Mouse (Mus musculus) CH12.LX (cell line): ENCODE data around the gene Fahd2a. TPM values are rescaled to one million over a fixed set of nuclear protein-coding genes. Genes with fewer than 3 reads are reported as not detected.

Experiments
- DNase-seq: peaks from one replicate; pipeline ENCODE4 v3.0.0-alpha.2; 2013; ENCODE audit errors: extremely low read depth
- H3K27ac ChIP-seq: 2 replicates; pipeline ENCODE4 v1.5.1; 2012; ENCODE audit warnings: low read depth, mild to moderate bottlenecking, control low read depth, moderate library complexity; ENCODE audit not compliant: insufficient read depth
- H3K27me3 ChIP-seq: replicated peaks from 2 replicates; pipeline ENCODE3; 2012; ENCODE audit warnings: inconsistent platforms
- H3K36me3 ChIP-seq, 2 experiments: replicated peaks in 1 of 2; 2 replicates each; pipeline versions ENCODE3 to v1.6.1; 2012; ENCODE audit warnings: inconsistent platforms in 1 of 2, low read length in 1 of 2, mild to moderate bottlenecking in 1 of 2, mixed read lengths in 1 of 2, moderate library complexity in 1 of 2; ENCODE audit not compliant: control insufficient read depth in 1 of 2, insufficient read depth in 1 of 2
- H3K4me1 ChIP-seq, 2 experiments: 2 replicates each; pipeline ENCODE4 v1.6.1; 2012; ENCODE audit warnings: inconsistent platforms in 1 of 2, moderate library complexity in 1 of 2; ENCODE audit not compliant: insufficient read depth in 2 of 2, control insufficient read depth in 1 of 2
- H3K4me2 ChIP-seq: 2 replicates; pipeline ENCODE4 v1.6.1; 2012; ENCODE audit warnings: low read depth, mild to moderate bottlenecking, control low read depth; ENCODE audit not compliant: poor library complexity, insufficient read depth, severe bottlenecking
- H3K4me3 ChIP-seq, 3 experiments: fragments of 150-350 bp in 1 of 3; sonication (generic) in 1 of 3; replicated peaks in 1 of 3; 2 replicates each; pipeline versions ENCODE3 to v1.5.1; 2011 to 2012; ENCODE audit warnings: low read depth in 2 of 3, low read length in 2 of 3, mild to moderate bottlenecking in 2 of 3, moderate library complexity in 2 of 3, control low read depth in 1 of 3, improper control_type of control experiment in 1 of 3, inconsistent platforms in 1 of 3, mixed read lengths in 1 of 3; ENCODE audit not compliant: poor library complexity in 1 of 3
- H3K79me2 ChIP-seq: replicated peaks from 2 replicates; pipeline ENCODE4 v1.6.1; 2012; ENCODE audit warnings: mild to moderate bottlenecking, moderate library complexity; ENCODE audit not compliant: control insufficient read depth, poor library complexity, insufficient read depth, severe bottlenecking; ENCODE audit errors: extremely low read depth
- H3K9ac ChIP-seq: 2 replicates; pipeline ENCODE4 v1.6.1; 2012; ENCODE audit warnings: low read depth, mild to moderate bottlenecking, control low read depth, moderate library complexity; ENCODE audit not compliant: insufficient read depth
- H3K9me3 ChIP-seq: replicated peaks from 2 replicates; pipeline ENCODE3; 2012; ENCODE audit warnings: low read length, inconsistent platforms, mixed read lengths
- BHLHE40 ChIP-seq: IDR thresholded peaks from 2 replicates; pipeline ENCODE4 v1.6.1; 2011; ENCODE audit warnings: mild to moderate bottlenecking, low read depth, low read length, improper control_type of control experiment
- CHD2 ChIP-seq: IDR thresholded peaks from 2 replicates; pipeline ENCODE4 v1.6.1; 2011; ENCODE audit warnings: low read length, improper control_type of control experiment
- E2F4 ChIP-seq: IDR thresholded peaks from 2 replicates; pipeline ENCODE4 v1.6.1; 2011; ENCODE audit warnings: low read depth, low read length, improper control_type of control experiment; ENCODE audit not compliant: insufficient replicate concordance
- ELF1 ChIP-seq: IDR thresholded peaks from 2 replicates; pipeline ENCODE4 v1.6.1; 2014; ENCODE audit warnings: low read depth, mild to moderate bottlenecking, inconsistent platforms, low read length, improper control_type of control experiment
- EP300 ChIP-seq: IDR thresholded peaks from 2 replicates; pipeline ENCODE4 v1.6.1; 2011; ENCODE audit warnings: low read length, improper control_type of control experiment
- ETS1 ChIP-seq: conservative IDR thresholded peaks from 2 replicates; pipeline ENCODE4 v1.6.1; 2012; ENCODE audit warnings: low read depth, mild to moderate bottlenecking, inconsistent platforms, low read length, improper control_type of control experiment, moderate library complexity
- HCFC1 ChIP-seq: IDR thresholded peaks from 2 replicates; pipeline ENCODE4 v1.6.1; 2012; ENCODE audit warnings: low read depth, mild to moderate bottlenecking, inconsistent platforms, low read length, improper control_type of control experiment
- IRF4 ChIP-seq: IDR thresholded peaks from 2 replicates; pipeline ENCODE4 v1.6.1; 2014; ENCODE audit warnings: low read depth, mild to moderate bottlenecking, inconsistent platforms, low read length, improper control_type of control experiment
- JUND ChIP-seq: conservative IDR thresholded peaks from 2 replicates; pipeline ENCODE4 v1.6.1; 2011; ENCODE audit warnings: low read depth, low read length, improper control_type of control experiment
- KAT2A ChIP-seq: IDR thresholded peaks from 2 replicates; pipeline ENCODE4 v1.6.1; 2012; ENCODE audit warnings: low read length, improper control_type of control experiment, inconsistent platforms; ENCODE audit not compliant: insufficient replicate concordance
- MAFK ChIP-seq: IDR thresholded peaks from 2 replicates; pipeline ENCODE4 v1.6.1; 2011; ENCODE audit warnings: low read length, improper control_type of control experiment; ENCODE audit not compliant: insufficient replicate concordance
- MAZ ChIP-seq: IDR thresholded peaks from 2 replicates; pipeline ENCODE4 v1.6.1; 2012; ENCODE audit warnings: low read depth, mild to moderate bottlenecking, inconsistent platforms, low read length, improper control_type of control experiment, moderate library complexity
- MEF2A ChIP-seq: IDR thresholded peaks from 2 replicates; pipeline ENCODE4 v1.6.1; 2014; ENCODE audit warnings: low read depth, mild to moderate bottlenecking, inconsistent platforms, low read length, improper control_type of control experiment, borderline replicate concordance
- MXI1 ChIP-seq: IDR thresholded peaks from 2 replicates; pipeline ENCODE4 v1.6.1; 2011; ENCODE audit warnings: mild to moderate bottlenecking, low read depth, low read length, improper control_type of control experiment
- MYC ChIP-seq: IDR thresholded peaks from 2 replicates; pipeline ENCODE4 v1.6.1; 2011; ENCODE audit warnings: low read depth, mild to moderate bottlenecking, improper control_type of control experiment, low read length
- NELFE ChIP-seq: IDR thresholded peaks from 2 replicates; pipeline ENCODE4 v1.6.1; 2011; ENCODE audit warnings: low read depth, low read length, improper control_type of control experiment
- NRF1 ChIP-seq: IDR thresholded peaks from 2 replicates; pipeline ENCODE4 v1.6.1; 2014; ENCODE audit warnings: low read depth, mild to moderate bottlenecking, inconsistent platforms, low read length, improper control_type of control experiment, moderate library complexity
- PAX5 ChIP-seq: IDR thresholded peaks from 2 replicates; pipeline ENCODE4 v1.6.1; 2012; ENCODE audit warnings: low read length, inconsistent platforms, mixed read lengths
- RAD21 ChIP-seq: IDR thresholded peaks from 2 replicates; pipeline ENCODE4 v1.6.1; 2011; ENCODE audit warnings: low read depth, mild to moderate bottlenecking, low read length, improper control_type of control experiment, moderate library complexity
- RCOR1 ChIP-seq: conservative IDR thresholded peaks from 2 replicates; pipeline ENCODE4 v1.6.1; 2012; ENCODE audit warnings: low read depth, mild to moderate bottlenecking, inconsistent platforms, low read length, improper control_type of control experiment
- SIN3A ChIP-seq: IDR thresholded peaks from 2 replicates; pipeline ENCODE4 v1.6.1; 2012; ENCODE audit warnings: low read length, improper control_type of control experiment, inconsistent platforms
- TBP ChIP-seq: conservative IDR thresholded peaks from 2 replicates; pipeline ENCODE4 v1.6.1; 2011; ENCODE audit warnings: low read depth, low read length, improper control_type of control experiment
- USF1 ChIP-seq: IDR thresholded peaks from 2 replicates; pipeline ENCODE4 v1.6.1; 2014; ENCODE audit warnings: low read depth, mild to moderate bottlenecking, inconsistent platforms, low read length, improper control_type of control experiment
- ZC3H11A ChIP-seq: IDR thresholded peaks from 2 replicates; pipeline ENCODE4 v1.6.1; 2012; ENCODE audit warnings: low read depth, mild to moderate bottlenecking, inconsistent platforms, low read length, improper control_type of control experiment
- ZKSCAN1 ChIP-seq: IDR thresholded peaks from 2 replicates; pipeline ENCODE4 v1.6.1; 2012; ENCODE audit warnings: low read depth, inconsistent platforms, low read length, improper control_type of control experiment, borderline replicate concordance
- ZMIZ1 ChIP-seq: IDR thresholded peaks from 2 replicates; pipeline ENCODE4 v1.6.1; 2012; ENCODE audit warnings: low read depth, mild to moderate bottlenecking, inconsistent platforms, low read length, improper control_type of control experiment
- ZNF384 ChIP-seq: IDR thresholded peaks from 2 replicates; pipeline ENCODE4 v1.6.1; 2012; ENCODE audit warnings: low read depth, low read length, improper control_type of control experiment, inconsistent platforms
- dilution Hi-C: fragments of 300-500 bp; cut with MboI; formaldehyde crosslinking; loops from 2 replicates; pipeline ENCODE4 v1.14.3; 2020; ENCODE audit warnings: low sequenced_read_pairs; ENCODE audit not compliant: extremely low pct_unique_long_range_greater_than_20kb, extremely low pct_ligation_motif_present
- in situ Hi-C: fragments of 300-500 bp; cut with MboI; formaldehyde crosslinking; loops from 3 replicates; pipeline ENCODE4 v1.14.3; 2019; ENCODE audit warnings: low sequenced_read_pairs, low pct_ligation_motif_present, low pct_unique_long_range_greater_than_20kb, mixed read lengths
- polyA plus RNA-seq: library from polyadenylated mRNA; unstranded; fragments of >175 nt; gene quantifications from 2 replicates; pipeline ENCODE4 v1.2.1, GENCODE M21; 2012; ENCODE audit warnings: low read depth; ENCODE audit not compliant: insufficient read length
- total RNA-seq, 2 experiments: library from RNA; depleted of rRNA; stranded (reverse); fragments of 300-350 nt in 1 of 2; fragments of >200 nt in 1 of 2; gene quantifications; 2 replicates each; pipeline ENCODE4 v1.2.3; 2012 to 2014

Fahd2a gene
- total and polyA plus RNA-seq, 3 experiments, result 4.5 to 9.9 (median 6.6) TPM

GRCm38 (mm10) chr2:127424977-127425376 lies 19.4 kb downstream of the Fahd2a start, which contains the start of gene Gpat2:
Gpat2 (plus strand) TSS chr2:127425199.
- H3K9me3 ChIP-seq, result peaks cover 2% of the 10 kb centered on the region
- H3K27ac ChIP-seq, result no peak within 1 kb of the TSS
- H3K36me3 ChIP-seq, result no peaks in the 10 kb centered on the region
- dilution Hi-C loops, result no loop called here
- no peak for DNase-seq
- H3K27me3 ChIP-seq, result peaks cover 3% of the 10 kb centered on the region
- TF ChIP-seq E2F4 (no peak), ZC3H11A (no peak), JUND (no peak), ZMIZ1 (no peak), NRF1 (no peak), ZNF384 (no peak), RAD21 (no peak), ZKSCAN1 (no peak), BHLHE40 (no peak), CHD2 (no peak), MXI1 (no peak), MAZ (no peak), EP300 (no peak), MEF2A (no peak), SIN3A (no peak), PAX5 (no peak), MAFK (no peak), NELFE (no peak)
- no peak within 1 kb of the TSS for H3K9ac ChIP-seq
- peaks cover 5 to 26% of the 10 kb centered on the region in 2 experiments; a peak in 2 of 4 replicates for H3K4me1 ChIP-seq
- no peak within 1 kb of the TSS for H3K4me2 ChIP-seq
- in situ Hi-C loops, result loop anchor here (5.0 kb wide), 1 partner anchor 63 kb away; the partner anchor contains the start of gene Adra2b
- H3K4me3 ChIP-seq, result no peak within 1 kb of the TSS
- no peaks in the 10 kb centered on the region for H3K79me2 ChIP-seq

GRCm38 (mm10) chr2:127418266-127418970 lies 25.9 kb downstream of the Fahd2a start:
- H3K9ac ChIP-seq, result no peak overlapping the region
- H3K9me3 ChIP-seq, result no peaks in the 10 kb centered on the region
- H3K4me2 ChIP-seq, result no peak overlapping the region
- DNase-seq, result no peak
- peaks cover 13% of the 10 kb centered on the region for H3K27me3 ChIP-seq
- H3K4me1 ChIP-seq, result peaks cover 0 to 14% of the 10 kb centered on the region in 2 experiments; a peak in 2 of 4 replicates
- in situ Hi-C loops (no loop called here), dilution Hi-C loops (no loop called here)
- H3K79me2 ChIP-seq, result no peaks in the 10 kb centered on the region
- H3K36me3 ChIP-seq, result no peaks in the 10 kb centered on the region
- no peak overlapping the region for H3K4me3 ChIP-seq
- no peak overlapping the region for H3K27ac ChIP-seq
- TF ChIP-seq MXI1 (no peak), EP300 (no peak), ETS1 (no peak), MAFK (no peak), ELF1 (no peak), KAT2A (no peak), CHD2 (no peak), RCOR1 (no peak), MYC (no peak), BHLHE40 (no peak), TBP (no peak), IRF4 (no peak), HCFC1 (no peak), USF1 (no peak), PAX5 (no peak), SIN3A (no peak), ZNF384 (no peak)
